Mouse (Mus musculus) testis, adult 2 months (tissue): ENCODE measurements at regions not wholly inside any gene's neighbourhood (a gene's known extent, or its start where the extent isn't known, plus 50 kb on each side); places are given as distances from the start of the nearest gene placed in this dataset.

Experiments used
- CTCF ChIP-seq: fragments of 200-500 bp; IDR thresholded peaks from 2 replicates; pipeline ENCODE4 v1.5.1; 2012; ENCODE audit warnings: low read depth, mild to moderate bottlenecking, inconsistent platforms, low read length, moderate library complexity; ENCODE audit not compliant: control insufficient read depth, insufficient read depth, insufficient replicate concordance
- POLR2A ChIP-seq: fragments of 200-500 bp; IDR thresholded peaks from 2 replicates; pipeline ENCODE4 v1.6.1; 2012; ENCODE audit warnings: low read depth, mild to moderate bottlenecking, inconsistent platforms, low read length, moderate library complexity; ENCODE audit not compliant: control insufficient read depth

- TF ChIP-seq CTCF (no peak), POLR2A (no peak)
Observed at GRCm38 (mm10) chr3:140645785-140646388, 566.3 kb downstream of the Pdha2 start.
